Mouse (Mus musculus) limb, embryonic 14.5 days (tissue): ENCODE results near the gene Psrc1. TPM values are rescaled to one million over a fixed set of nuclear protein-coding genes. Genes with fewer than 3 reads are reported as not detected.
A peak's percentile ranks its signal among the peaks of the same experiment; 100 is the strongest.

Experiments used
- ATAC-seq: fragments of 200-750 bp; cut with Nextera tagmentation; 2 replicates; pipeline ENCODE4 v1.8.0; 2017; ENCODE audit warnings: low read depth, moderate number of reproducible peaks, moderate TSS enrichment; ENCODE audit not compliant: low FRiP score
- DNase-seq: peaks from one replicate; pipeline ENCODE4 v3.0.0-alpha.2; 2015; ENCODE audit warnings: low spot score
- H3K27ac ChIP-seq: fragments of 300-500 bp; sonication (generic); replicated peaks from 2 replicates; pipeline ENCODE4 v1.5.1; 2014; ENCODE audit warnings: low read depth, mild to moderate bottlenecking, low read length, moderate library complexity, mixed read lengths
- H3K27me3 ChIP-seq: fragments of 300-500 bp; sonication (generic); 2 replicates; pipeline ENCODE4 v1.6.1; 2014; ENCODE audit warnings: low read length, mixed read lengths; ENCODE audit not compliant: control insufficient read depth, insufficient read depth
- H3K36me3 ChIP-seq: fragments of 300-500 bp; sonication (generic); 2 replicates; pipeline ENCODE4 v1.6.1; 2014; ENCODE audit warnings: mild to moderate bottlenecking, low read length, moderate library complexity, mixed read lengths; ENCODE audit not compliant: control insufficient read depth, insufficient read depth
- H3K4me1 ChIP-seq: fragments of 300-500 bp; sonication (generic); 2 replicates; pipeline ENCODE4 v1.6.1; 2014; ENCODE audit warnings: antibody characterized with exemption, low read length, mixed read lengths; ENCODE audit not compliant: control insufficient read depth, insufficient read depth
- H3K4me2 ChIP-seq: fragments of 300-500 bp; sonication (generic); replicated peaks from 2 replicates; pipeline ENCODE4 v1.6.1; 2014; ENCODE audit warnings: low read depth, mild to moderate bottlenecking, low read length, moderate library complexity; ENCODE audit not compliant: severe bottlenecking
- H3K4me3 ChIP-seq: fragments of 300-500 bp; sonication (generic); replicated peaks from 2 replicates; pipeline ENCODE4 v1.5.1; 2014; ENCODE audit warnings: low read length
- H3K9ac ChIP-seq: fragments of 300-500 bp; sonication (generic); 2 replicates; pipeline ENCODE4 v1.6.1; 2014; ENCODE audit warnings: mild to moderate bottlenecking, low read depth, low read length, moderate library complexity; ENCODE audit not compliant: severe bottlenecking
- H3K9me3 ChIP-seq: fragments of 300-500 bp; sonication (generic); 2 replicates; pipeline ENCODE4 v1.6.1; 2016; ENCODE audit warnings: low read length; ENCODE audit not compliant: control insufficient read depth
- POLR2A ChIP-seq: fragments of 200-500 bp; IDR thresholded peaks from 2 replicates; pipeline ENCODE4 v1.8.0; 2012; ENCODE audit warnings: inconsistent platforms, mild to moderate bottlenecking, moderate library complexity, borderline replicate concordance; ENCODE audit not compliant: insufficient read depth, insufficient read length; ENCODE audit errors: extremely low read depth
- WGBS: fragments of 180-500 bp; shearing (Covaris S2); extraction: QIAGEN DNeasy Blood & Tissue Kit; methylation state at CpG from one replicate; pipeline ENCODE4 v1.1.7; 2014; 5-methylcytosine and 5-hydroxymethylcytosine counted together
- polyA plus RNA-seq, 2 experiments: library from polyadenylated mRNA; depleted of rRNA in 1 of 2; stranded (reverse) in 1 of 2; unstranded in 1 of 2; fragments of >200 nt; fragmentation: Nextera tagmentation in 1 of 2; extraction: Ambion mirVana in 1 of 2; gene quantifications; 2 replicates each; pipeline versions ENCODE4 v1.2.1 to v1.2.3; 2012 to 2014

The Psrc1 gene
- polyA plus RNA-seq, 2 experiments: 38.0 to 86.7 TPM

- ATAC-seq (peak; percentile 84), DNase-seq (peak; percentile 86)
- H3K9me3 ChIP-seq: no peaks in the 10 kb centered on the region
- H3K4me3 ChIP-seq: no peak overlapping the region
- H3K4me2 ChIP-seq: peak overlapping the region; percentile 37
- H3K4me1 ChIP-seq: peaks cover 3% of the 10 kb centered on the region; the same call in 1 of the 2 replicates
- no peak overlapping the region for H3K9ac ChIP-seq
- H3K27me3 ChIP-seq: no peaks in the 10 kb centered on the region
- H3K27ac ChIP-seq: 0 out of 2 replicates have a peak overlapping the region, but pooled peaks have one; percentile 13
- peaks cover 42% of the 10 kb centered on the region for H3K36me3 ChIP-seq
- no peak for TF ChIP-seq POLR2A
- 35% methylated on average over 22 of the region's 22 CpGs for WGBS
Observed at GRCm38 (mm10) chr3:108401692-108402527, 18.3 kb downstream of the Psrc1 start.

GRCm38 (mm10) chr3:108402528-108402920, 18.9 kb downstream of the Psrc1 start:
- no peak overlapping the region for H3K4me2 ChIP-seq
- no peak overlapping the region for H3K9ac ChIP-seq
- no peak for ATAC-seq
- H3K27me3 ChIP-seq: no peaks in the 10 kb centered on the region
- H3K4me3 ChIP-seq: no peak overlapping the region
- no peak for DNase-seq
- no peaks in the 10 kb centered on the region for H3K9me3 ChIP-seq
- H3K36me3 ChIP-seq: peaks cover 40% of the 10 kb centered on the region
- TF ChIP-seq POLR2A: no peak
- H3K27ac ChIP-seq: 0 out of 2 replicates have a peak overlapping the region, but pooled peaks have one; percentile 13
- WGBS: 85% methylated on average over 15 of the region's 15 CpGs
- H3K4me1 ChIP-seq: peaks cover 3% of the 10 kb centered on the region; the same call in 1 of the 2 replicates

- peaks cover 21% of the 10 kb centered on the region for H3K36me3 ChIP-seq
- WGBS: 55% methylated on average over 14 of the region's 14 CpGs
- no peaks in the 10 kb centered on the region for H3K27me3 ChIP-seq
Observed at GRCm38 (mm10) chr3:108405536-108406305, 22.1 kb downstream of the Psrc1 start.

GRCm38 (mm10) chr3:108406306-108406885, 22.8 kb downstream of the Psrc1 start:
- WGBS: 90% methylated on average over 24 of the region's 24 CpGs
- H3K9me3 ChIP-seq: no peaks in the 10 kb centered on the region
- no peak overlapping the region for H3K9ac ChIP-seq
- no peak for DNase-seq
- H3K4me2 ChIP-seq: no peak overlapping the region
- no peak overlapping the region for H3K4me3 ChIP-seq
- no peaks in the 10 kb centered on the region for H3K27me3 ChIP-seq
- no peak overlapping the region for H3K27ac ChIP-seq
- no peak for TF ChIP-seq POLR2A
- no peak for ATAC-seq
- peaks cover 17% of the 10 kb centered on the region for H3K36me3 ChIP-seq
- peaks cover 7% of the 10 kb centered on the region; the same call in 1 of the 2 replicates for H3K4me1 ChIP-seq

More at GRCm38 (mm10) chr3:108405536-108406305, 22.1 kb downstream of the Psrc1 start:
- no peak overlapping the region for H3K27ac ChIP-seq
- H3K4me3 ChIP-seq: no peak overlapping the region
- no peak overlapping the region for H3K4me2 ChIP-seq
- DNase-seq (no peak), ATAC-seq (no peak)
- H3K9me3 ChIP-seq: no peaks in the 10 kb centered on the region
- TF ChIP-seq POLR2A: no peak
- H3K4me1 ChIP-seq: peaks cover 3% of the 10 kb centered on the region; the same call in 1 of the 2 replicates
- H3K9ac ChIP-seq: no peak overlapping the region

- 89% methylated on average over 8 of the region's 8 CpGs for WGBS
- ATAC-seq: no peak
- no peaks in the 10 kb centered on the region for H3K27me3 ChIP-seq
Observed at GRCm38 (mm10) chr3:108408517-108409008, 24.9 kb downstream of the Psrc1 start.

More at GRCm38 (mm10) chr3:108408517-108409008, 24.9 kb downstream of the Psrc1 start:
- Histone ChIP-seq H3K4me1 (peaks cover 10% of the 10 kb centered on the region; the same call in 1 of the 2 replicates), H3K4me2 (no peak overlapping the region), H3K36me3 (peaks cover 33% of the 10 kb centered on the region), H3K4me3 (no peak overlapping the region), H3K9me3 (peaks cover 6% of the 10 kb centered on the region; the same call in 1 of the 2 replicates), H3K27ac (no peak overlapping the region), H3K9ac (no peak overlapping the region)
- TF ChIP-seq POLR2A: no peak
- no peak for DNase-seq
